Mouse (Mus musculus) cortical plate, adult 2 months (tissue): ENCODE results near the gene Itga9.

Experiments used
- CTCF ChIP-seq: fragments of 200-500 bp; IDR thresholded peaks from 2 replicates; pipeline ENCODE4 v1.5.1; 2011; ENCODE audit warnings: mild to moderate bottlenecking, control low read depth, low read length; ENCODE audit not compliant: insufficient read depth; ENCODE audit errors: extremely low read depth
- POLR2A ChIP-seq: fragments of 200-500 bp; IDR thresholded peaks from 2 replicates; pipeline ENCODE4 v1.6.1; 2011; ENCODE audit warnings: mild to moderate bottlenecking, low read length, control low read depth; ENCODE audit not compliant: insufficient read depth; ENCODE audit errors: extremely low read depth

GRCm38 (mm10) chr9:118920798-118921515, 314.5 kb downstream of the Itga9 start:
- peak; percentile 93 for TF ChIP-seq CTCF
- TF ChIP-seq POLR2A = peak; percentile 58; the same call in 1 of the 2 replicates
